Mouse (Mus musculus): Measurements from ENCODE around the gene Uba1. TPM values are rescaled to one million over a fixed set of nuclear protein-coding genes. Genes with fewer than 3 reads are reported as not detected.
"Not testable (repeated sequence)": the region's sequence is repeated elsewhere in the genome, so short reads cannot be mapped to it uniquely, and the experiment has no call there.

The Uba1 gene
- polyA plus RNA-seq, 1 experiment from 2014 or later = 202 TPM

DNA sequence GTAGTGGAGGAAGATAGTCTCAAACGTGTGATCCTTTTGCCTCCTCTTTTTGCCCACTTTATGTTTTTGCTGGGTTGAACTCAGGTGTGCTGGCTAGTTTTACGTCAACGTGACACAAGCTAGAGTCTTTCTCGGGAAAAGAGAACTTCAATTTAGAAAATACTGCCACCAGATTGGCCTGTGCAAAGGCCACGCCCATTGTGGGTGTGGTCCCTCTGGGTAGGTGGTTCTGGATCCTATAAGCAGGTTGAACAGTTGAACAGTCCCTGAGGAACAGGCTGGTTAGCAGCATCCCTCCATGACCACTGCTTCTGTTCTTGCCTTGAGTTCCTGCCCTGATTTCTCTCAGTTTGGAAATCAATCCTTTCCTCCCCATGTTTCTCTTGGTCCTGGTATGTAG is 70.6 kb downstream of the Uba1 start:
- Histone ChIP-seq H3K27me3 (ENCODE audit: insufficient read depth, low read length) (no peaks in the 10 kb centered on the region), H3K36me3 (ENCODE audit: insufficient read depth) (no peaks in the 10 kb centered on the region), H3K4me3 (ENCODE audit: low read depth, low read length) (no peak overlapping the region), H3K9ac (no peak overlapping the region), H3K9me3 (ENCODE audit: low read depth, low read length) (no peaks in the 10 kb centered on the region), H3K4me2 (no peak overlapping the region), H3K27ac (ENCODE audit: low read depth) (no peak overlapping the region), H3K4me1 (ENCODE audit: insufficient read depth) (no peaks in the 10 kb centered on the region)
- ATAC-seq (ENCODE audit: insufficient read depth) = no peak
- WGBS = 68% methylated on average over 5 of the region's 5 CpGs
- no peak for TF ChIP-seq CTCF (IDR thresholded peaks at IDR 0.05; ENCODE audit: low read depth)
- DNase-seq = no peak

DNA sequence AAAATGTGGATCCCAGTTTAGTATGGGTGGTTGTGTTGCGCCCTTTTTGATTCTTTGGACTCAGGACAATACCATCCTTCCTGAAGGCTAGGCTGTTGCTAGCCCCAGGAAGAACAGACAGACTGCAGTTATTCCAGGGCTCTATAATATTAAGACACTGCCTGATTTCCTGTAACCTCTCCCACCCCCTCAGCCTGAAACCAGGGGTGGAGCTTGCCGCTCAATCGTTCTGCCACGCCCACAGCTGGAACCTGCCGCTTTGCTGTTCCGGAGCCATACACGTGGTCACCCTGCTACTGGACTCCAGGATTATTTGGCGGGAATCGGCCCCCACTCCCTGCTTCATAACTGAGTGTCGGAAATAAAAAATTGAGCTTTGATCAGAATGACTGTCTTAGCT is 71.9 kb downstream of the Uba1 start:
- not testable (repeated sequence) for H3K9me3 ChIP-seq (ENCODE audit: low read depth, low read length)

More for the DNA sequence above, 71.9 kb downstream of the Uba1 start:
- H3K9ac ChIP-seq; H3K27ac ChIP-seq (ENCODE audit: low read depth); H3K4me3 ChIP-seq (ENCODE audit: low read depth, low read length); H3K27me3 ChIP-seq (ENCODE audit: insufficient read depth, low read length); ATAC-seq (ENCODE audit: insufficient read depth); H3K36me3 ChIP-seq (ENCODE audit: insufficient read depth); H3K4me1 ChIP-seq (ENCODE audit: insufficient read depth): not testable (repeated sequence)
- peak; percentile 16 for DNase-seq
- H3K4me2 ChIP-seq = peak overlapping the region; percentile 20; the same call in 1 of the 2 replicates
- WGBS = 32% methylated on average over 10 of the region's 10 CpGs

Other genes with a start within 250 kb of the Uba1 start
- gene Jade3, start 232.6 kb upstream of the Uba1 start, polyA plus RNA-seq (2014; fragmentation: Nextera tagmentation; extraction: Ambion mirVana) = 12.5 and 13.4 TPM in 2 replicates
- 1.9 and 2.0 TPM in 2 replicates for gene Rgn, start 108.5 kb upstream of the Uba1 start, polyA plus RNA-seq (2014; fragmentation: Nextera tagmentation; extraction: Ambion mirVana)
- gene Rbm10, start 40.8 kb upstream of the Uba1 start, polyA plus RNA-seq (2014; fragmentation: Nextera tagmentation; extraction: Ambion mirVana) = 69.8 and 75.1 TPM in 2 replicates
- gene Ndufb11, start 40.7 kb upstream of the Uba1 start, polyA plus RNA-seq (2014; fragmentation: Nextera tagmentation; extraction: Ambion mirVana) = 243 and 245 TPM in 2 replicates
- gene Cdk16, start 29.6 kb downstream of the Uba1 start, polyA plus RNA-seq (2014; fragmentation: Nextera tagmentation; extraction: Ambion mirVana) = 92.8 and 96.6 TPM in 2 replicates
- 38.2 and 39.9 TPM in 2 replicates for gene Usp11, start 45.6 kb downstream of the Uba1 start, polyA plus RNA-seq (2014; fragmentation: Nextera tagmentation; extraction: Ambion mirVana)
- gene Araf, start 139.5 kb downstream of the Uba1 start, polyA plus RNA-seq (2014; fragmentation: Nextera tagmentation; extraction: Ambion mirVana) = 86.4 and 90.0 TPM in 2 replicates
- gene Timp1, start 211.8 kb downstream of the Uba1 start, polyA plus RNA-seq (2014; fragmentation: Nextera tagmentation; extraction: Ambion mirVana) = 34.2 and 34.7 TPM in 2 replicates

Measured in lung, embryonic 14.5 days (tissue).